Mouse (Mus musculus) testis, postnatal 10 days (tissue): ENCODE results near the gene Sbno1.

ENCODE experiments used
- DNase-seq: peaks from one replicate; pipeline ENCODE4 v3.0.0; 2021; ENCODE audit warnings: low spot score

Gene Sbno1

GRCm38 (mm10) chr5:124444208-124444607 lies 18.4 kb upstream of the Sbno1 start:
- no peak for DNase-seq

- DNase-seq = no peak
Observed at GRCm38 (mm10) chr5:124442628-124443027, 16.8 kb upstream of the Sbno1 start.

- peak; percentile 78 for DNase-seq
Observed at GRCm38 (mm10) chr5:124440094-124440701, 14.4 kb upstream of the Sbno1 start.

- DNase-seq = peak; percentile 95
Observed at GRCm38 (mm10) chr5:124439447-124440093, 13.8 kb upstream of the Sbno1 start, which contains the start of gene Kmt5a. TSS of gene Kmt5a (plus strand) at chr5:124439930.

GRCm38 (mm10) chr5:124438746-124439145 lies 12.9 kb upstream of the Sbno1 start:
- no peak for DNase-seq

GRCm38 (mm10) chr5:124438229-124438628 lies 12.4 kb upstream of the Sbno1 start:
- no peak for DNase-seq

- no peak for DNase-seq
Observed at GRCm38 (mm10) chr5:124433048-124433447, 7.2 kb upstream of the Sbno1 start.

- peak; percentile 73 for DNase-seq
Observed at GRCm38 (mm10) chr5:124432398-124433012, 6.7 kb upstream of the Sbno1 start.

GRCm38 (mm10) chr5:124426475-124427071 lies 772 bp upstream of the Sbno1 start:
- no peak for DNase-seq

- peak; percentile 63 for DNase-seq
Observed at GRCm38 (mm10) chr5:124424723-124425411, 934 bp downstream of the Sbno1 start.

GRCm38 (mm10) chr5:124424200-124424722 lies 1.5 kb downstream of the Sbno1 start:
- no peak for DNase-seq

GRCm38 (mm10) chr5:124421786-124422185 lies 4.0 kb downstream of the Sbno1 start:
- no peak for DNase-seq

GRCm38 (mm10) chr5:124418903-124419302 lies 6.9 kb downstream of the Sbno1 start:
- DNase-seq = no peak

- DNase-seq = no peak
Observed at GRCm38 (mm10) chr5:124412163-124412562, 13.6 kb downstream of the Sbno1 start.

GRCm38 (mm10) chr5:124410808-124411207 lies 15.0 kb downstream of the Sbno1 start:
- DNase-seq = no peak

- no peak for DNase-seq
Observed at GRCm38 (mm10) chr5:124393726-124394125, 32.1 kb downstream of the Sbno1 start.

- no peak for DNase-seq
Observed at GRCm38 (mm10) chr5:124392412-124392811, 33.4 kb downstream of the Sbno1 start.

- no peak for DNase-seq
Observed at GRCm38 (mm10) chr5:124387932-124388331, 37.9 kb downstream of the Sbno1 start.

- DNase-seq = no peak
Observed at GRCm38 (mm10) chr5:124380121-124380520, 45.7 kb downstream of the Sbno1 start.

GRCm38 (mm10) chr5:124377149-124377548 lies 48.7 kb downstream of the Sbno1 start:
- no peak for DNase-seq

- no peak for DNase-seq
Observed at GRCm38 (mm10) chr5:124376401-124376800, 49.4 kb downstream of the Sbno1 start.

GRCm38 (mm10) chr5:124374298-124374697 lies 51.5 kb downstream of the Sbno1 start:
- no peak for DNase-seq
